Mouse (Mus musculus) left cerebral cortex, postnatal 10 days (tissue): ENCODE measurements around the gene St3gal4. TPM values are rescaled to one million over a fixed set of nuclear protein-coding genes. Genes with fewer than 3 reads are reported as not detected.

Source experiments
- DNase-seq, 2 experiments: peaks; one replicate each; pipeline ENCODE4 v3.0.0; 2021 to 2022; ENCODE audit warnings: low spot score in 2 of 2, mixed read lengths in 1 of 2; ENCODE audit errors: extremely low spot score in 1 of 2
- intact Hi-C: fragments of 180-260 bp; cut with DNase I; formaldehyde crosslinking; loops from one replicate; pipeline ENCODE4 v1.15.1; 2025
- total RNA-seq, 2 experiments: library from RNA; stranded (reverse); gene quantifications; 2 replicates each; pipeline ENCODE4 v1.2.3; 2021

St3gal4 gene
- total RNA-seq, 2 experiments from 2014 or later: 26.8 to 27.2 TPM

DNA sequence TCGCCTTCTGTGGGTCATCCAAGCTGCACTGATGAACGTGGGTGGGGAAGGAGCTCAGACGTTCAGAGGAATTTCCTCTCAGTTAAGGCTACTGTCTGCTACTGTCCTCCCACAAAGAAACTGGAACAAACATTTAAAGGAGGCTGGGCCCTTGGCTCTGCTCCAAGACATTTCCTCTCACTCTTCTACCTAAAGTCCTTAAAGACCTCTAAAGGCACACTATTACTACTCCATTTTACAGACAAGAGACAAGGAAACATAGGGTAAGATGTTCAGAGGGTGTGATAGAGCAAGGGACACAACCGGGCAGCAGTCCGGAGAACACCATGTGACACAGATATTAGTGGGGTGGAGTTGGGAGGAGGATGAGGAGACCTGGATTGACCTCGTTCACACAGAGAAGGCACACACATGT, 92.2 kb downstream of the St3gal4 start:
- intact Hi-C loops: no loop called here

DNA sequence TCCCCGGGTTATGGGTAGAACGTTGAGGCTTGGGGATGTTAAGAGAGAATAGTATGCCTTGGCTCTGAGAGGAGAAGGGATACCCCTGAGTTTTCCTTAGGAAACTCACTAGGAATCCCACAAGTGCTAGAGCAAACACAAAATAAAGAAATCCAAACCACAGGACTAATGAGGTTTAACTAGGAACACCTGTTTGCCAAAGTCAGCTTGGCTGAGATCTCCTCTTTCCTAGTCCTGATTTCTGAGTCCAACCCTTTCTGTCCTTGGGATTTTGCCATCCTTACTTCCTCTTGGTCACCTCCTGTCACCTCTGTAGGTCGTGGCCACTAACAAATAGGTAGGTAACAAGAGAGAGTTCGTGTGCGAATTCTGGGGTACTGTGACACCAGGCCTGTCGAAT, 92.8 kb downstream of the St3gal4 start:
- no peak for DNase-seq
- intact Hi-C loops: no loop called here

More for the DNA sequence above, 92.2 kb downstream of the St3gal4 start:
- peak in 1 of 2 experiments; percentile 47 for DNase-seq

DNA sequence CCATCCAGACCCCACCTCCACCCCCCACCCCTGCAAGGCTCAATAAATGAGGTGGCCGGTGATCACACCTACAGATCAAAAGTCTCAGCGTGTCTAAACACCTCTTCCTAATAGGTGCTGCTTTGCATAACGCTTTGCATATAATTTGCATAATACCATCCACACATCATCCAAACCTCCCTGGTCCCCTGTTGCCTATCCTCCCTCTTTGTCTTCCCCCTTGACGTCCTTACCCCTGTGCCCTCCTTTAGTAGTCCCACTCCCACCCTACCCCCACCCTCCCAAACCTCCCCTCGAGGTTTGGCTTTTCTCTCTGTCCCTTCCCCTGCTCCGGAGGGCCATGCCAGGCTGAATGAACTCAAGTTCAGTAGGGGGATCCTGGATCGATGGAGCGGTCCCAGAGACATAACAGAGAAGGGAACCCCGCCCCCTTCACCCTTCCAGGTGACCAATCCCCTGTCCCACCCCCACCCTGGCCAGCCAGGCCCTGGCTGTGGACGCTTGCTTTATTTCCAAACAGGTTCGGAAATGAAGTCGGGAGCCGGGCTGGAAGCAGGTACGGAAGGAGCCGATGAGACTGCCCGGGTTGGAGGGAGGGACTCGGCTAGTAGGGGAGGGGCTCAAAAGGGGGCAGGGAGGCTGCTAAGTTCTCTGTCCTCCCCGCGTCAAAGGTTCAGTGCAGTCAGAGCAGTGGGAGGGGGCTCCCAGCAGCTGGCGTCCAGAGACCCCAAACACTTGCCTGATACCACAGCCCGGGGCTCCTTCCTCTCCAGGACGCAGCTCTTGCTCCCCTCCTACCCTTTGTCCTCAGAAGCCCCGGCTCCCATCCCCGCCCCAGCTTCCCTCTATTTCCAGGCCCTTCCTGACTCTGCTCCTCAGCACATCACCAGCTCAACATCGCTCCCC, 94.2 kb downstream of the St3gal4 start:
- intact Hi-C loops: no loop called here

DNA sequence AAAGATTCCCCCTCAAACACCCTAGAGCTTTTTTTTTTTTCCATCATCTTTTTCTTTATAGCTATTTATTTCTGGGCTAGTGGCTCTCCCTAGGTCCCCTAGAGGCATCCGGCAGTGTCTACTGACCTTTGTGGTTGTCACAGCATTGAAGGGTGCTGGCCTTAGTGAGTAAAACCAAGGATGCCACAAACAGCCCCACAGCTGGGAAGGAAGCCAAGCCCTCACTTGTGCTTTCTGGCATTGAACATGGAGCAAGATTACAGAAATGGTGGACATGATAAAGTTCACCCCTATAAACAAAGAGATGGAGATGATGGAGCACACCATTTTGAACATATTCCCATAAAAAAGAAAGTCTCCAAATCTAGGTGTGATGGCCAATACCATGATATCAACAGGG, 97.3 kb downstream of the St3gal4 start:
- intact Hi-C loops: no loop called here

More for the DNA sequence above, 94.2 kb downstream of the St3gal4 start:
- no peak for DNase-seq

DNA sequence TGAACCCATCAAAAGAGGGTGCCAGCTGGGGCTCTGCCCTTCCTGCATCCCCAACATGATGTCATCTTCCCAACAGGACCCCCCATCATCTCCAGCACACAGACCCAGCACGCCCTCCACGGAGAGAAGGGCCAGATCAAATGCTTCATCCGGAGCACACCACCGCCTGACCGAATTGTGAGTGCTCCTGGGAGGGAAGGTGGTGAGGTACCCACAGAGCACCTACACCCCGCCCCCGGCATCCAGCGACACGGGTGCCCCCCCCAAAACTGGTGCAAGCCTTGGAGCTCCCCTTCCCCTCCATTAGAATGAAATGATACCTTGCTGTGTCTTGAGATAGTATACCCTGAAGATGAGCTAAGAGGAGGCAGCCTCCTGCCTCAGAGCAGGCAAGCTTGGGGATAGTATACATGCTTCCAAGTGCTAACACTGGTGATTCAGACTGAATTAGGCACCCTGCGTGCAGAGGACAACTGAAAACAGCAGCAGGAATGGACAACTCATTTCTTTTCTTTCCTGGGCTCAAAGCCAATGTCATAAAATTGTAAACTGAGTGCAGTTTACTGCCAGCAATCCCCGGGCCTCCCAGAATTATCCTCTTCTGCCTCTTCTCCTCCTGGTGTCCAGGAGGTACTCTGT, 98.9 kb downstream of the St3gal4 start:
- intact Hi-C loops: no loop called here
- DNase-seq: no peak

More for the DNA sequence above, 97.3 kb downstream of the St3gal4 start:
- no peak for DNase-seq

DNA sequence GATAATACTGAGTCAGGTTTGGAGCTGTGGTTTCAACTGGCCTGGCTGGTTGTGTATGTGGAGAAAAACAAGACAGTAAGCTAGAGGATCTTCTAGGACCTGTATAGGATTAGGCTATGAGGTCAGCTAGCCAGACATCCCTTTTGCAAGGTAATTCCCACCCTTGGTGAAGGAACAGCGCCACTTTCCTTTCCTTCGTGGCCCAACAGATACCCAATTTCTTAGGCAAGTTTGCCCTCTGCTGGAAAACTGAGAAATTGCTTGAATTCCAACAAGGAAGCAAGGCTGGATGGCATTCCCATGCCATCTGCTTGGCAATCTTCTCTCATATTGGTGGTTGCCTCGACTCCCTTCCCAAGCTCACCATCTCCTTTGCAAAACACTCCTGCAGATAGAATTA, 99.7 kb downstream of the St3gal4 start:
- peak; percentile 55 to 85 for DNase-seq
- intact Hi-C loops: loop anchor here (5.0 kb wide), 3 partner anchors 37 to 1757 kb away; partner anchors contain the start of gene Kirrel3

DNA sequence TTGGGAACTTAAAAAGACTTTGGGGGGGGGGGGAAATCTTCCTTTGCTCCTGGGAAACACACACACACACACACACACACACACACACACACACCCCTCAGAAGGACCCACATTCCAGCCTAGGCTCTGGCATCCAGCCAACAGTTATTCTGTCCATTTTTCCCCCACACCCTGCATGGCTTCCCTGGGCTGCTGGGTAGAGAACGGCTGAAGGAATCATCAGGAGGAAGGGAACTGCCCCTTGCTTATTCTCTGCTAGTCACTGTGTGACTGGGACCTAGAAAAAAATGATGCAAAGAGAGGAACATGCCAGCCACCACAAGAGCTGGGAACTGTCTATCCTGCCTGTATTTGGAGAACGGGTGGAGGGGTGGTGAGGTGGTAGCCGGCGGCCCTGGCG, 101.0 kb downstream of the St3gal4 start:
- intact Hi-C loops: loop anchor here (5.0 kb wide), 3 partner anchors 36 to 1756 kb away; partner anchors contain the start of gene Kirrel3
- DNase-seq: peak in 1 of 2 experiments; percentile 52

DNA sequence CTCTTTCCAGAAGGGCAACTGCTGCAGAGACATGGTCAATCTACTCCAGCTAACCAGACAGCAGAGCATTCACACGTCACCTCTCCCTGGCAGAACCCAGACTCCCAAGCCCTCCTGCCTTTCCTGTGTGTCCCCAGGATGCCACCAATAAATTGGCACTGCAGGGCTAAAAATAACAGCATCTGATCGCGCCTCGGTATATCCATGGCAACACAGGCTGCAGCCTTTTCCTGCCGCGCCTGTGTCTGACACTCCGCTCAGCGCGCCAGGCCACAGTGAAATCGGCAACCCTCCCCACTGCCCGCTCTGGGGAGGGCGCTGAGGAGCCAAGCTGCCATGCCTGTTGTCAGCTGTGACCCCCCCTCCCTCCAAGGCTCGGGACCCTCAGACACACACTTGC, 101.5 kb downstream of the St3gal4 start:
- intact Hi-C loops: loop anchor here (5.0 kb wide), 3 partner anchors 35 to 1755 kb away; partner anchors contain the start of gene Kirrel3
- peak; percentile 69 to 73 for DNase-seq

DNA sequence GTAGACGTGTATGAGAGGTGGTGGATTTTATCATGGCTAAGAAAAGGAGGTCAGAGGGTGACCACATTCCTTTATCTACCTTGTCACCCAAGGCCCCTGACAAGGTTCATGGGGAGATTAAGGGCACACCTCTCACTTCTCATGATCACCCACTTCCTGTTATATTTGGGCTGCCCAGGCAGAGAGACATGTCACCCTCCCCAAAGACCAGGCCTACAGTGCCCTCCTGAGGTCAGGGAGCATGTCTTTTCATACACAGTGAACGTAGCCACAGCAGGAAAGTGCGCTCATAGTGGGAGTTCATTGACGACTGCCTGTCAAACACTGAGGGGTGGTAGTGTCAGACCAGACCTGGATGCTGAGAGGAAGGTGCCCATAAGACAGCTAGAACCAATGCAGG, 102.3 kb downstream of the St3gal4 start:
- intact Hi-C loops: loop anchor here (5.0 kb wide), 3 partner anchors 34 to 1754 kb away; partner anchors contain the start of gene Kirrel3
- no peak for DNase-seq

DNA sequence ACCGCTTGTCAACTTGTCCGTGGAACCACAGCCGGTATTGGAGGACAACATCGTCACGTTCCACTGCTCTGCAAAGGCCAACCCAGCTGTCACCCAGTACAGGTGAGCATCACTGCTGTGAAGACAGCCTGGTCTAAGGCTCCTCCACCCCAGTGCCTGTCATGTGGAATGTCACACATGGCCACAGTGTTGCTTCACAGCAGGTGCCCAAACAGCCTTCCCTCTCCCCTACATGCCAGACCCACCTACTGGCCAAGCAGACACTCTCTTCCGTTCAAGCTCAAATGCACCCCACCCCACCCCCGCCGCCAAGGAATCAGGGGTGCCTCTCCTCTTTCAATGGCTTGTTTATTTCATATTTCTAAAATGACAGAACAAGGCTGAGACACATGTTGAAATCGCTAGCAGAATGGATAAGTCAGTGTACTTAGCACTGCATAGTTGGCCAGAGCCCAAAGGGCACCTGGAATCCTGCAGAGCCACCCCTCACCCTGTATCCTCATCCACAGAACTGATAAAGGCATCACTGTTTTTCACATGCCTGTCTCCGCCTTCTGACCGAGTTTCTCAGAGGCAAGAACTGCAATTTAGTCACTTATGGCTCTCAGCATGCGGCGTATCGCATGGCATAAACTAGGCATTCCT, 111.2 kb downstream of the St3gal4 start:
- no peak for DNase-seq
- intact Hi-C loops: no loop called here

DNA sequence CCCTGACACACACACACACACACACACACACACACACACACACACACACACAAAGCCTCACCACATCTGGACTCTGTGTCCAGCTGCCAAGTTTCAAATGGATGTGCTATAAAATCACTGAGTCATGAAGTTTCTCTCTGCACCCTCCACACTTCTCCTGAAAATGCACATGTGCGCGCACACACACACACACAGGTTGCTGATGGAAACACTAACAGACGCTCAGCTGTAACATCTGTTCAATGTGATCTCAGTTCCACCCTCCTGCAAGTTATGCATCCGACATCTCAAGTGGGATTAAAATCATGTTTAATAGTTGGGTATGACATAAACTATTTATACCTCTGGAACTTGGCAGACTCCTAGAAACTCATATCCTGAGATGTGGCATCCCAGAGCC, 115.0 kb downstream of the St3gal4 start:
- DNase-seq: no peak
- intact Hi-C loops: no loop called here

DNA sequence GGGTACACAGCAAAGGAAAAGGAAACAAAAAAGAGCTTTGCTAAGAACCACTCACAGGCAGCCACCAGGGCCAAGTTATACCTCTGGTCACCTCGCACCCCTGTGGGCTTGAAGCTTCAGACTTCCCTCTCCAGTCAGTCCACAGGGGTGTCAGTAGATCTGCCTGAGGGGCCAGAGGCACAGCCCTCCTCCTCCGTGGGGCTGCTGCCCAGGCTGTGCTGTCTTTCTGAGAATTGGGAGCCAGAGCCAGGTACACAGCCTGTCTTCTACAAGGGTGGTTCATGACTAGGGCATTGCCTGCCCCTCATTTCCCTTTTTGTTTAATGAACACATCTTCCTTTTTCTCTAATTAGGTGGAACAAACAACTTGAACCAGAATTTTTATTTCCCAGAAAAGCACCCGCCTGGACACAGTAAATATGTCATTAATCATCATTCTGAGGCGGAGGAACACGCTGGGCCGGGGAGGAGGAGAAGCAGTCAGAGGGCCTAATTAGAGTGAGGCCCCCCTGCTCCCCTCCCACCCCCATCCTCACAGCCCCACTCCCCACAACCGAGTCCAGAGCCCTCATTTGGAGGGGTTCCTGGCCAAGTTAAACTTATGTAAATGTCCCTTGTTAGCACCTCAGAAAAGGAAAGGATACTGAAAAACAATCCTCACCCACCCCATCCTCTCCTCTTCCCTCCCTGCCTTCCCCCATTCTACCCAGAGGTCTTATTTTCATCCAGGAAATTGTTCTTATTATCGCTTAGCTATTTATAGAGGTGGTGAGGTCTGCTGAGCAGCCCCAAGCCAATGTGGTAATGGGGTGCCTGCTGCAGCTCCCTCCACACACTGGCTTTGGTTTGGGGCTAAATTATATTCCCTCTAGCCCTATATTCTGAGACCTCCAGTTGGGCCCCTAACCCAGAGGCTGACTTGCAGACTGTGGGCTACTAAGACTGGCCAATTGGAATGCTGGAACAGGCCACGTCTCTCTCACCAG, 120.9 kb downstream of the St3gal4 start:
- intact Hi-C loops: no loop called here
- DNase-seq: no peak

Other genes with a start within 250 kb of the St3gal4 start
- 10 to 100 TPM; 17.6 to 18.5 TPM for gene Dcps, start 56.8 kb upstream of the St3gal4 start, total RNA-seq
- 10 to 100 TPM; 54.4 to 61.0 TPM for gene Srpr, start 80.9 kb upstream of the St3gal4 start, total RNA-seq
- gene Tirap, start 81.0 kb upstream of the St3gal4 start, total RNA-seq: 1 to 10 TPM; 2.3 to 3.4 TPM
- gene Foxred1, start 91.8 kb upstream of the St3gal4 start, total RNA-seq: 10 to 100 TPM; 39.3 to 41.7 TPM
- gene Fam118b, start 148.5 kb upstream of the St3gal4 start, total RNA-seq: 10 to 100 TPM; 20.5 to 23.7 TPM
- 10 to 100 TPM in 1 of 2 experiments, 1 to 10 TPM in 1; 8.5 to 10.4 TPM for gene Rpusd4, start 148.6 kb upstream of the St3gal4 start, total RNA-seq